Mouse (Mus musculus) forebrain, embryonic 12.5 days (tissue): ENCODE measurements around the gene Lpcat2b. TPM values are rescaled to one million over a fixed set of nuclear protein-coding genes. Genes with fewer than 3 reads are reported as not detected.
"Not testable (repeated sequence)": the region's sequence is repeated elsewhere in the genome, so short reads cannot be mapped to it uniquely, and the experiment has no call there.

Experiments used
- ATAC-seq: fragments of 200-750 bp; cut with Nextera tagmentation; 2 replicates; pipeline ENCODE4 v1.8.0; 2017; ENCODE audit warnings: moderate TSS enrichment; ENCODE audit not compliant: low FRiP score
- H3K27ac ChIP-seq: fragments of 300-500 bp; sonication (generic); 2 replicates; pipeline ENCODE4 v1.5.1; 2016; ENCODE audit warnings: mild to moderate bottlenecking
- H3K27me3 ChIP-seq: fragments of 300-500 bp; sonication (generic); 2 replicates; pipeline ENCODE4 v1.6.1; 2016; ENCODE audit warnings: mild to moderate bottlenecking
- H3K36me3 ChIP-seq: fragments of 300-500 bp; sonication (generic); replicated peaks from 2 replicates; pipeline ENCODE4 v1.6.1; 2016; ENCODE audit warnings: mild to moderate bottlenecking
- H3K4me1 ChIP-seq: fragments of 300-500 bp; sonication (generic); 2 replicates; pipeline ENCODE4 v1.6.1; 2016
- H3K4me2 ChIP-seq: fragments of 300-500 bp; sonication (generic); 2 replicates; pipeline ENCODE4 v1.6.1; 2016; ENCODE audit warnings: mild to moderate bottlenecking, moderate library complexity
- H3K4me3 ChIP-seq: fragments of 300-500 bp; sonication (generic); replicated peaks from 2 replicates; pipeline ENCODE4 v1.5.1; 2016; ENCODE audit warnings: mild to moderate bottlenecking
- H3K9ac ChIP-seq: fragments of 300-500 bp; sonication (generic); 2 replicates; pipeline ENCODE4 v1.6.1; 2016; ENCODE audit warnings: mild to moderate bottlenecking
- H3K9me3 ChIP-seq: fragments of 300-500 bp; sonication (generic); 2 replicates; pipeline ENCODE4 v1.6.1; 2016
- WGBS: fragments of 180-500 bp; shearing (Covaris S2); methylation state at CpG from one replicate; pipeline ENCODE4 v1.1.7; 2016; 5-methylcytosine and 5-hydroxymethylcytosine counted together
- polyA plus RNA-seq: library from polyadenylated mRNA; unstranded; fragments of >200 nt; fragmentation: Nextera tagmentation; extraction: Ambion mirVana; gene quantifications from 2 replicates; pipeline ENCODE4 v1.2.1, GENCODE M21; 2016

Lpcat2b gene
- not detected in 2 replicates for polyA plus RNA-seq

DNA sequence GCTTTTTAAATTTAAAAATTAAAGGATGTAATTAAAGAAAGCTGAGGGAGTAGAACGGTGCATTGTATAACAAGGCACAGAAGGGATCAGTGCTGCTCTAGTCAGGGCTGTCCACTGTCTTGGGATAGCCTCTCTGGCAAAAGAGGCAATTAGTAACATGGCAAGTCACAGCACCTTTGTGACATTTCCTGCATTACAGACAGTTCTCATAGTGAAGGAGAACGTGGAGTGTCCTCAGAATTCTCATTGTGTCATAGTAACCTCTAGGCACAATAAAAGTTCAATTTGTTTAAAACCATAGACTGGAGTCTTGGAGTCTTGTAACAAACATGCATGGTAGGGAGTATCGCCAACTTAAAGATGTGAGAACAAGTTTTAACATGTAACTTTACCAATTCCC lies at the start of gene Lpcat2b:
Lpcat2b (plus strand) TSS at position 301 of the 400 bp plus-strand sequence.
- no peaks in the 10 kb centered on the region for H3K36me3 ChIP-seq
- no peak within 1 kb of the TSS for H3K4me3 ChIP-seq
- no peak for ATAC-seq
- H3K9me3 ChIP-seq, result no peaks in the 10 kb centered on the region
- no peak within 1 kb of the TSS for H3K27ac ChIP-seq
- no peak within 1 kb of the TSS for H3K9ac ChIP-seq
- H3K4me2 ChIP-seq, result no peak within 1 kb of the TSS
- WGBS, result 81% methylated on average over 3 of the region's 3 CpGs
- 0 out of 2 replicates have a peak, but pooled peaks cover 8% of the 10 kb centered on the region for H3K27me3 ChIP-seq
- H3K4me1 ChIP-seq, result no peaks in the 10 kb centered on the region

- not testable (repeated sequence) for H3K9ac ChIP-seq, H3K27me3 ChIP-seq, H3K4me3 ChIP-seq, ATAC-seq, H3K27ac ChIP-seq, H3K36me3 ChIP-seq, H3K9me3 ChIP-seq, H3K4me1 ChIP-seq, H3K4me2 ChIP-seq
Observed at GRCm38 (mm10) chr5:107386448-107386847, 44.9 kb upstream of the Lpcat2b start.

DNA sequence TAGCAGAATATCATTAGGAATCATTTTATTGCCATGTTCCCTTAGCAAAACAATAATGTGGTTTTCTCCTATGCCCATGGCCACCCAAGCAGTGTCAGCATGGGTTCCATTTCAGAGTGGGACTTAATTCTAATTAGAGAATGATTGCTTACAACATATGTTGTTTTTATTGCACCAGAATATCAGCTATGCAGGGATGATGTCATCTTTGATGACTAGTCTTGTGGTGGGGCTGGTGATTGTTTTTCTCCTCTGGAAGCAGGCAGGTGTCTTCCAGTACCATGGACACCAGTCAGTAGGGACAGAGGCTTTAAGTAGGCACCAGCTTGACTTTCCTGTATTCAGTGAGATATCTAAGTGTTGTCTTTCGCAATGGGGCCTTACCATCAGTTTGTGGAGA lies 43.6 kb upstream of the Lpcat2b start:
- Histone ChIP-seq H3K4me2 (no peak overlapping the region), H3K27me3 (no peaks in the 10 kb centered on the region), H3K9me3 (no peaks in the 10 kb centered on the region), H3K4me1 (no peaks in the 10 kb centered on the region), H3K27ac (no peak overlapping the region), H3K4me3 (no peak overlapping the region), H3K36me3 (no peaks in the 10 kb centered on the region), H3K9ac (no peak overlapping the region)
- ATAC-seq, result no peak
- WGBS, result 87% methylated on average over 1 of the region's 1 CpGs

GRCm38 (mm10) chr5:107389373-107389772 lies 42.0 kb upstream of the Lpcat2b start:
- Histone ChIP-seq H3K9ac (no peak overlapping the region), H3K4me2 (no peak overlapping the region), H3K27ac (no peak overlapping the region), H3K4me3 (no peak overlapping the region), H3K36me3 (no peaks in the 10 kb centered on the region), H3K4me1 (no peaks in the 10 kb centered on the region), H3K27me3 (no peaks in the 10 kb centered on the region), H3K9me3 (no peaks in the 10 kb centered on the region)
- no peak for ATAC-seq
- 91% methylated on average over 2 of the region's 2 CpGs for WGBS

- Histone ChIP-seq H3K36me3 (no peaks in the 10 kb centered on the region), H3K27ac (no peak overlapping the region), H3K4me2 (no peak overlapping the region), H3K4me3 (no peak overlapping the region), H3K4me1 (no peaks in the 10 kb centered on the region), H3K9me3 (no peaks in the 10 kb centered on the region; the same call in 1 of the 2 replicates), H3K27me3 (no peaks in the 10 kb centered on the region), H3K9ac (no peak overlapping the region)
- WGBS, result 81% methylated on average over 2 of the region's 2 CpGs
- no peak for ATAC-seq
Observed at GRCm38 (mm10) chr5:107394437-107394836, 36.9 kb upstream of the Lpcat2b start.

GRCm38 (mm10) chr5:107402436-107402835 lies 28.9 kb upstream of the Lpcat2b start, which contains the start of gene Ephx4:
TSS of gene Ephx4 (plus strand) at chr5:107402736.
- no peak for ATAC-seq
- peak within 1 kb of the TSS; percentile 67 for H3K9ac ChIP-seq
- no peak within 1 kb of the TSS for H3K27ac ChIP-seq
- H3K4me3 ChIP-seq, result peak within 1 kb of the TSS; percentile 61
- H3K4me1 ChIP-seq, result peaks cover 13% of the 10 kb centered on the region
- H3K36me3 ChIP-seq, result no peaks in the 10 kb centered on the region
- H3K4me2 ChIP-seq, result peak within 1 kb of the TSS; percentile 98
- H3K9me3 ChIP-seq, result no peaks in the 10 kb centered on the region; the same call in 1 of the 2 replicates
- 16% methylated on average over 5 of the region's 5 CpGs for WGBS
- H3K27me3 ChIP-seq, result peaks cover 30% of the 10 kb centered on the region

DNA sequence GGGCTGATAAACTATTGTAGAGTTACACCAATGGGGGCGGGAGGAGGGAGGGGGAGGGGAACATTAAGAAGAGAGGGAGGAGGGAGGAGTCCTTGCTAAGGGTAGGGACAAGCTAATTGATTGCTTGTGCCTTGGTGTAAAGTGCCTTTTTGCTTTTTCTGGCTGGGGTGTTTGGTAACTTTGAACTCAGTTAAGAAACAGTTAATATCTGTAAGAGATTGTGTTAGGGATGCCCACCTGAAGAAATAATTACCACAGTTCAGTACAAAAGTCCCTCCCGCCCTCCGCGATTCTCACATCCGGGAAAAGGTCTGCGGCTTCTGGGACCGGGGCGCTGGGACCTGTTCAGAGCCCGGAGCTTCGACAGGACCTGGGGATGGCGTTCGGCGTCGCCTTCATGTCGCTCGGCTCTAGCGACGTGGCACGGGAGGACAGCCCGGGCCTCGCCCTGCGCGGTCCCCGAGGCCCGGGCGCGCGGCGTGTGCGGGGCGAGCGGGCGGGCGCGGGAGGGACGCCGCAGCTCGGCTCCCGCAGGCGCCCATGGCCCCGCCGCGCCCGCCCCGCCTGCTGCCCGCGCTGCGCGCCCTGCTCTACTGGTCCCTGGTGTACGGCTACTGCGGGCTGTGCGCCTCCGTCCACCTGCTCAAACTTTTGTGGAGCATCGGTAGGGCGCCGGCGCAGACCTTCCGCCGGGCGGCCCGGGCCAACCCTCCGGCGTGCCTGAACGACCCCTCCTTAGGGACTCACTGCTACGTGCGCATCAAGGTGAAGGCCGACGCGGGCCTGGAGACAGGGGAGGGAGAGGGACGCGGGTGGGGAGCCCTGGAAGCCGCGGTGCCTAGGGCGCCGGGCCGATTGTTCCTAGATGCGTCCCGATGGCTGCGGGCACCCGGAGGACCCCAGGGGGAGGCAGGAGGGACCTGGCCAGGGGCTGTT lies 28.1 kb upstream of the Lpcat2b start:
- H3K27ac ChIP-seq, result no peak overlapping the region
- WGBS, result under 1% methylated on average over 71 of the region's 80 CpGs
- peaks cover 13% of the 10 kb centered on the region for H3K4me1 ChIP-seq
- no peaks in the 10 kb centered on the region; the same call in 1 of the 2 replicates for H3K9me3 ChIP-seq
- H3K27me3 ChIP-seq, result peaks cover 30% of the 10 kb centered on the region
- H3K4me2 ChIP-seq, result peak overlapping the region; percentile 98
- ATAC-seq, result peak; percentile 81; the same call in 1 of the 2 replicates
- peak overlapping the region; percentile 61 for H3K4me3 ChIP-seq
- no peaks in the 10 kb centered on the region for H3K36me3 ChIP-seq
- peak overlapping the region; percentile 67 for H3K9ac ChIP-seq

- Histone ChIP-seq H3K4me1 (peaks cover 13% of the 10 kb centered on the region), H3K4me3 (peak overlapping the region; percentile 61), H3K27me3 (peaks cover 30% of the 10 kb centered on the region), H3K27ac (no peak overlapping the region), H3K36me3 (no peaks in the 10 kb centered on the region), H3K9me3 (no peaks in the 10 kb centered on the region), H3K4me2 (peak overlapping the region; percentile 98), H3K9ac (peak overlapping the region; percentile 67)
- ATAC-seq, result no peak; the same call in 1 of the 2 replicates
- WGBS, result 25% methylated on average over 12 of the region's 12 CpGs
Observed at GRCm38 (mm10) chr5:107403947-107404684, 27.2 kb upstream of the Lpcat2b start.

- Histone ChIP-seq H3K4me1 (peaks cover 13% of the 10 kb centered on the region), H3K4me2 (no peak overlapping the region), H3K4me3 (no peak overlapping the region), H3K36me3 (no peaks in the 10 kb centered on the region), H3K9ac (no peak overlapping the region), H3K27ac (no peak overlapping the region), H3K9me3 (no peaks in the 10 kb centered on the region), H3K27me3 (peaks cover 30% of the 10 kb centered on the region)
- 84% methylated on average over 4 of the region's 4 CpGs for WGBS
- ATAC-seq, result no peak
Observed at GRCm38 (mm10) chr5:107405361-107405760, 26.0 kb upstream of the Lpcat2b start.

DNA sequence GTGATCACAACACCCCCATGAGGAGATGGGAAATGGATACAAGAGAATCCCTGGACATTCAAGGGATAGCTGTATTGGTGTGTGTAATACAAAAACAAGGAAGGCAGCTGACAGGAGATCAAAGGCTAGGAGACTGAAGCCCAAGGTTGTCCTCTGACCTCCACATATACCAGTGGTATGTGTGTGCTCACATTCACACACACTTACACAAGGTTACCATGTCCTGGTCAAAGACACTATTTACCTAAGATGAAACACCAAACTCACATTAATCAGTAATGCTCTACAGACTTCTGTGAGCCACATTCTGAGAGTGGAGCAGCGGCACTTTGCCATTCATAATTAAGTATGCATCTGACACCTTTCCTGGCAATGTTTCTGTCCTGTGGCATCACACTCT lies 21.0 kb upstream of the Lpcat2b start:
- H3K36me3 ChIP-seq, result no peaks in the 10 kb centered on the region
- H3K27me3 ChIP-seq, result peaks cover 3% of the 10 kb centered on the region
- no peaks in the 10 kb centered on the region for H3K4me1 ChIP-seq
- no peak overlapping the region for H3K9ac ChIP-seq
- no peak overlapping the region for H3K4me3 ChIP-seq
- H3K27ac ChIP-seq, result no peak overlapping the region
- no peak for ATAC-seq
- no peaks in the 10 kb centered on the region for H3K9me3 ChIP-seq
- H3K4me2 ChIP-seq, result no peak overlapping the region
- 87% methylated on average over 1 of the region's 1 CpGs for WGBS

- no peak for ATAC-seq
- WGBS, result 60% methylated on average over 4 of the region's 4 CpGs
Observed at GRCm38 (mm10) chr5:107411326-107411725, 20.0 kb upstream of the Lpcat2b start.

GRCm38 (mm10) chr5:107412285-107412684 lies 19.1 kb upstream of the Lpcat2b start:
- Histone ChIP-seq H3K27ac (no peak overlapping the region), H3K36me3 (no peaks in the 10 kb centered on the region), H3K4me2 (no peak overlapping the region), H3K4me3 (no peak overlapping the region), H3K27me3 (no peaks in the 10 kb centered on the region), H3K9me3 (no peaks in the 10 kb centered on the region), H3K9ac (no peak overlapping the region), H3K4me1 (no peaks in the 10 kb centered on the region)
- no peak for ATAC-seq
- 93% methylated on average over 2 of the region's 2 CpGs for WGBS

More at GRCm38 (mm10) chr5:107411326-107411725, 20.0 kb upstream of the Lpcat2b start:
- no peak overlapping the region for H3K4me3 ChIP-seq
- H3K27me3 ChIP-seq, result no peaks in the 10 kb centered on the region
- H3K27ac ChIP-seq, result no peak overlapping the region
- H3K9me3 ChIP-seq, result no peaks in the 10 kb centered on the region
- no peaks in the 10 kb centered on the region for H3K4me1 ChIP-seq
- H3K9ac ChIP-seq, result no peak overlapping the region
- H3K36me3 ChIP-seq, result no peaks in the 10 kb centered on the region
- no peak overlapping the region for H3K4me2 ChIP-seq
